Mouse (Mus musculus): ENCODE results near the gene Shc1. TPM values are rescaled to one million over a fixed set of nuclear protein-coding genes. Genes with fewer than 3 reads are reported as not detected.

The Shc1 gene
- total RNA-seq (2014; fragmentation: Nextera tagmentation), result 61.7 and 124 TPM in 2 replicates
- total RNA-seq (2017), result 40.9 and 47.6 TPM in 2 replicates
- 111 and 118 TPM in 2 replicates for polyA plus RNA-seq (2012)

- Histone ChIP-seq H3K4me1 (ENCODE audit: insufficient read depth, low read depth, low read length) (peaks cover 56% of the 10 kb centered on the region), H3K9me3 (replicated peaks) (no peaks in the 10 kb centered on the region), H3K36me3 (replicated peaks) (peaks cover 55% of the 10 kb centered on the region), H3K27me3 (ENCODE audit: insufficient read depth, low read length) (no peaks in the 10 kb centered on the region), H3K4me3 (ENCODE audit: low read depth, low read length) (peak within 1 kb of the TSS; percentile 74)
- peak; percentile 90 for ATAC-seq (ENCODE audit: extremely low read depth, insufficient number of reproducible peaks, low FRiP score, poor library complexity, severe bottlenecking)
- peak; percentile 94 for DNase-seq (ENCODE audit: low spot score)
- TF ChIP-seq GATA2 (IDR thresholded peaks at IDR 0.05; ENCODE audit: borderline replicate concordance, low read depth, low read length), result no peak
- no peak for TF ChIP-seq GATA1 (IDR thresholded peaks at IDR 0.05; ENCODE audit: borderline replicate concordance, low read length)
- TF ChIP-seq TAL1 (conservative IDR thresholded peaks at IDR 0.05; ENCODE audit: low read depth, low read length), result no peak
- TF ChIP-seq POLR2AphosphoS5 (IDR thresholded peaks at IDR 0.05; ENCODE audit: insufficient replicate concordance, low read depth, low read length), result no peak
- no peak for TF ChIP-seq CTCF (IDR thresholded peaks at IDR 0.05; ENCODE audit: low read depth, low read length)
Observed at GRCm38 (mm10) chr3:89418170-89418860, at the start of gene Shc1, which contains the start of gene Cks1b. Shc1 (plus strand) TSS chr3:89418443. Cks1b (minus strand) TSS chr3:89418383.

GRCm38 (mm10) chr3:89373581-89374231 is 44.5 kb upstream of the Shc1 start:
- Histone ChIP-seq H3K9me3 (replicated peaks) (no peaks in the 10 kb centered on the region), H3K36me3 (replicated peaks) (peaks cover 27% of the 10 kb centered on the region), H3K27me3 (ENCODE audit: insufficient read depth, low read length) (peaks cover 15% of the 10 kb centered on the region), H3K4me1 (ENCODE audit: insufficient read depth, low read depth, low read length) (peaks cover 24% of the 10 kb centered on the region), H3K4me3 (ENCODE audit: low read depth, low read length) (no peak overlapping the region)
- DNase-seq (ENCODE audit: low spot score), result no peak
- no peak for ATAC-seq (ENCODE audit: extremely low read depth, insufficient number of reproducible peaks, low FRiP score, poor library complexity, severe bottlenecking)
- TF ChIP-seq POLR2AphosphoS5 (IDR thresholded peaks at IDR 0.05; ENCODE audit: insufficient replicate concordance, low read depth, low read length) (no peak), TAL1 (conservative IDR thresholded peaks at IDR 0.05; ENCODE audit: low read depth, low read length) (no peak)

GRCm38 (mm10) chr3:89377831-89378230 is 40.4 kb upstream of the Shc1 start:
- peaks cover 7% of the 10 kb centered on the region; the same call in 1 of the 2 replicates for H3K27me3 ChIP-seq (ENCODE audit: insufficient read depth, low read length)
- no peak for TF ChIP-seq TAL1 (conservative IDR thresholded peaks at IDR 0.05; ENCODE audit: low read depth, low read length)
- TF ChIP-seq GATA2 (IDR thresholded peaks at IDR 0.05; ENCODE audit: borderline replicate concordance, low read depth, low read length), result no peak
- peaks cover 45% of the 10 kb centered on the region for H3K4me1 ChIP-seq (ENCODE audit: insufficient read depth, low read depth, low read length)
- peaks cover 68% of the 10 kb centered on the region for H3K36me3 ChIP-seq (replicated peaks)
- DNase-seq (ENCODE audit: low spot score) (no peak), ATAC-seq (ENCODE audit: extremely low read depth, insufficient number of reproducible peaks, low FRiP score, poor library complexity, severe bottlenecking) (no peak)
- no peaks in the 10 kb centered on the region for H3K9me3 ChIP-seq (replicated peaks)
- H3K4me3 ChIP-seq (ENCODE audit: low read depth, low read length), result peak overlapping the region; percentile 68; the same call in 1 of the 2 replicates

- TF ChIP-seq POLR2AphosphoS5 (IDR thresholded peaks at IDR 0.05; ENCODE audit: insufficient replicate concordance, low read depth, low read length) (no peak), GATA1 (IDR thresholded peaks at IDR 0.05; ENCODE audit: borderline replicate concordance, low read length) (no peak), CTCF (IDR thresholded peaks at IDR 0.05; ENCODE audit: low read depth, low read length) (peak; percentile 76)
- Histone ChIP-seq H3K36me3 (replicated peaks) (peaks cover 75% of the 10 kb centered on the region), H3K9me3 (replicated peaks) (no peaks in the 10 kb centered on the region), H3K4me1 (ENCODE audit: insufficient read depth, low read depth, low read length) (peaks cover 49% of the 10 kb centered on the region), H3K27me3 (ENCODE audit: insufficient read depth, low read length) (peaks cover 1% of the 10 kb centered on the region; the same call in 1 of the 2 replicates), H3K4me3 (ENCODE audit: low read depth, low read length) (peak overlapping the region; percentile 68)
- DNase-seq (ENCODE audit: low spot score) (peak; percentile 88), ATAC-seq (ENCODE audit: extremely low read depth, insufficient number of reproducible peaks, low FRiP score, poor library complexity, severe bottlenecking) (peak; percentile 34)
Observed at GRCm38 (mm10) chr3:89378394-89379067, 39.7 kb upstream of the Shc1 start.

GRCm38 (mm10) chr3:89379388-89380131 is 38.7 kb upstream of the Shc1 start:
- TF ChIP-seq POLR2AphosphoS5 (IDR thresholded peaks at IDR 0.05; ENCODE audit: insufficient replicate concordance, low read depth, low read length) (no peak), GATA1 (IDR thresholded peaks at IDR 0.05; ENCODE audit: borderline replicate concordance, low read length) (no peak), TAL1 (conservative IDR thresholded peaks at IDR 0.05; ENCODE audit: low read depth, low read length) (no peak), GATA2 (IDR thresholded peaks at IDR 0.05; ENCODE audit: borderline replicate concordance, low read depth, low read length) (no peak), CTCF (IDR thresholded peaks at IDR 0.05; ENCODE audit: low read depth, low read length) (no peak)
- Histone ChIP-seq H3K36me3 (replicated peaks) (peaks cover 85% of the 10 kb centered on the region), H3K27me3 (ENCODE audit: insufficient read depth, low read length) (no peaks in the 10 kb centered on the region), H3K4me3 (ENCODE audit: low read depth, low read length) (no peak overlapping the region; the same call in 1 of the 2 replicates), H3K9me3 (replicated peaks) (no peaks in the 10 kb centered on the region), H3K4me1 (ENCODE audit: insufficient read depth, low read depth, low read length) (peaks cover 54% of the 10 kb centered on the region)
- ATAC-seq (ENCODE audit: extremely low read depth, insufficient number of reproducible peaks, low FRiP score, poor library complexity, severe bottlenecking), result no peak
- no peak for DNase-seq (ENCODE audit: low spot score)

- H3K9me3 ChIP-seq (replicated peaks), result no peaks in the 10 kb centered on the region
- no peaks in the 10 kb centered on the region for H3K27me3 ChIP-seq (ENCODE audit: insufficient read depth, low read length)
- no peak for ATAC-seq (ENCODE audit: extremely low read depth, insufficient number of reproducible peaks, low FRiP score, poor library complexity, severe bottlenecking)
- H3K4me3 ChIP-seq (ENCODE audit: low read depth, low read length), result no peak overlapping the region
- no peak for DNase-seq (ENCODE audit: low spot score)
- peaks cover 93% of the 10 kb centered on the region for H3K36me3 ChIP-seq (replicated peaks)
- H3K4me1 ChIP-seq (ENCODE audit: insufficient read depth, low read depth, low read length), result peaks cover 61% of the 10 kb centered on the region
- TF ChIP-seq GATA1 (IDR thresholded peaks at IDR 0.05; ENCODE audit: borderline replicate concordance, low read length) (no peak), POLR2AphosphoS5 (IDR thresholded peaks at IDR 0.05; ENCODE audit: insufficient replicate concordance, low read depth, low read length) (no peak), GATA2 (IDR thresholded peaks at IDR 0.05; ENCODE audit: borderline replicate concordance, low read depth, low read length) (no peak), CTCF (IDR thresholded peaks at IDR 0.05; ENCODE audit: low read depth, low read length) (no peak), TAL1 (conservative IDR thresholded peaks at IDR 0.05; ENCODE audit: low read depth, low read length) (no peak)
Observed at GRCm38 (mm10) chr3:89380291-89380690, 38.0 kb upstream of the Shc1 start.
